Mouse (Mus musculus): ENCODE results near the gene Crcp.

GRCm38 (mm10) chr5:130027134-130027533 lies 2.0 kb upstream of the Crcp start:
- TF ChIP-seq CTCF (conservative IDR thresholded peaks at IDR 0.05; ENCODE audit: low read length) (no peak), POU5F1 (IDR thresholded peaks at IDR 0.05; ENCODE audit: borderline replicate concordance, low read length) (no peak), NANOG (IDR thresholded peaks at IDR 0.05; ENCODE audit: borderline replicate concordance, low read length) (no peak)
